Mouse (Mus musculus): ENCODE data around the gene Flrt1. TPM values are rescaled to one million over a fixed set of nuclear protein-coding genes. Genes with fewer than 3 reads are reported as not detected.
A peak's percentile ranks its signal among the peaks of the same experiment; 100 is the strongest.

Flrt1 gene
- polyA plus RNA-seq, 1 experiment from 2014 or later: 13.3 TPM

- ATAC-seq (ENCODE audit: low read depth): no peak
- WGBS: 66% methylated on average over 3 of the region's 3 CpGs
- Histone ChIP-seq H3K9me3 (ENCODE audit: control insufficient read depth, low read length) (no peaks in the 10 kb centered on the region), H3K4me3 (ENCODE audit: low read depth, low read length) (no peak overlapping the region), H3K36me3 (ENCODE audit: control insufficient read depth, insufficient read depth, low read length) (no peaks in the 10 kb centered on the region), H3K9ac (replicated peaks; ENCODE audit: low read depth, low read length) (no peak overlapping the region), H3K27ac (ENCODE audit: low read depth, low read length) (no peak overlapping the region), H3K4me2 (ENCODE audit: low read depth, low read length) (peak overlapping the region; percentile 46; the same call in 1 of the 2 replicates), H3K4me1 (ENCODE audit: control insufficient read depth, insufficient read depth, low read length) (peaks cover 50% of the 10 kb centered on the region), H3K27me3 (ENCODE audit: control insufficient read depth, insufficient read depth, low read length) (no peaks in the 10 kb centered on the region)
Observed at GRCm38 (mm10) chr19:7144458-7144857, 38.9 kb upstream of the Flrt1 start.

- under 1% methylated on average over 20 of the region's 20 CpGs for WGBS
- Histone ChIP-seq H3K4me2 (ENCODE audit: low read depth, low read length) (peak overlapping the region; percentile 46), H3K27ac (ENCODE audit: low read depth, low read length) (peak overlapping the region; percentile 31; the same call in 1 of the 2 replicates), H3K4me3 (ENCODE audit: low read depth, low read length) (peak overlapping the region; percentile 11; the same call in 1 of the 2 replicates), H3K27me3 (ENCODE audit: control insufficient read depth, insufficient read depth, low read length) (no peaks in the 10 kb centered on the region), H3K9me3 (ENCODE audit: control insufficient read depth, low read length) (no peaks in the 10 kb centered on the region), H3K9ac (replicated peaks; ENCODE audit: low read depth, low read length) (0 out of 2 replicates have a peak overlapping the region, but pooled peaks have one; percentile 43), H3K36me3 (ENCODE audit: control insufficient read depth, insufficient read depth, low read length) (no peaks in the 10 kb centered on the region), H3K4me1 (ENCODE audit: control insufficient read depth, insufficient read depth, low read length) (peaks cover 50% of the 10 kb centered on the region)
- ATAC-seq (ENCODE audit: low read depth): peak; percentile 41; the same call in 1 of the 2 replicates
Observed at GRCm38 (mm10) chr19:7143854-7144253, 38.3 kb upstream of the Flrt1 start.

GRCm38 (mm10) chr19:7142207-7142915 lies 36.8 kb upstream of the Flrt1 start:
- Histone ChIP-seq H3K9ac (replicated peaks; ENCODE audit: low read depth, low read length) (0 out of 2 replicates have a peak overlapping the region, but pooled peaks have one; percentile 13), H3K4me2 (ENCODE audit: low read depth, low read length) (no peak overlapping the region), H3K4me1 (ENCODE audit: control insufficient read depth, insufficient read depth, low read length) (peaks cover 56% of the 10 kb centered on the region), H3K27ac (ENCODE audit: low read depth, low read length) (no peak overlapping the region), H3K27me3 (ENCODE audit: control insufficient read depth, insufficient read depth, low read length) (no peaks in the 10 kb centered on the region), H3K9me3 (ENCODE audit: control insufficient read depth, low read length) (no peaks in the 10 kb centered on the region), H3K36me3 (ENCODE audit: control insufficient read depth, insufficient read depth, low read length) (no peaks in the 10 kb centered on the region), H3K4me3 (ENCODE audit: low read depth, low read length) (no peak overlapping the region)
- 38% methylated on average over 5 of the region's 5 CpGs for WGBS
- no peak for ATAC-seq (ENCODE audit: low read depth)

- Histone ChIP-seq H3K9me3 (ENCODE audit: control insufficient read depth, low read length) (no peaks in the 10 kb centered on the region), H3K27me3 (ENCODE audit: control insufficient read depth, insufficient read depth, low read length) (no peaks in the 10 kb centered on the region), H3K4me1 (ENCODE audit: control insufficient read depth, insufficient read depth, low read length) (peaks cover 65% of the 10 kb centered on the region), H3K36me3 (ENCODE audit: control insufficient read depth, insufficient read depth, low read length) (no peaks in the 10 kb centered on the region), H3K9ac (replicated peaks; ENCODE audit: low read depth, low read length) (peak overlapping the region; percentile 8; the same call in 1 of the 2 replicates), H3K27ac (ENCODE audit: low read depth, low read length) (no peak overlapping the region), H3K4me2 (ENCODE audit: low read depth, low read length) (no peak overlapping the region), H3K4me3 (ENCODE audit: low read depth, low read length) (no peak overlapping the region)
- WGBS: 22% methylated on average over 12 of the region's 12 CpGs
- no peak for ATAC-seq (ENCODE audit: low read depth)
Observed at GRCm38 (mm10) chr19:7140856-7141421, 35.4 kb upstream of the Flrt1 start.

GRCm38 (mm10) chr19:7140373-7140772 lies 34.8 kb upstream of the Flrt1 start:
- H3K9me3 ChIP-seq (ENCODE audit: control insufficient read depth, low read length): no peaks in the 10 kb centered on the region
- peak overlapping the region; percentile 46; the same call in 1 of the 2 replicates for H3K27ac ChIP-seq (ENCODE audit: low read depth, low read length)
- ATAC-seq (ENCODE audit: low read depth): no peak
- H3K4me2 ChIP-seq (ENCODE audit: low read depth, low read length): no peak overlapping the region
- no peak overlapping the region for H3K4me3 ChIP-seq (ENCODE audit: low read depth, low read length)
- no peaks in the 10 kb centered on the region for H3K27me3 ChIP-seq (ENCODE audit: control insufficient read depth, insufficient read depth, low read length)
- peaks cover 71% of the 10 kb centered on the region for H3K4me1 ChIP-seq (ENCODE audit: control insufficient read depth, insufficient read depth, low read length)
- 55% methylated on average over 6 of the region's 6 CpGs for WGBS
- 0 out of 2 replicates have a peak overlapping the region, but pooled peaks have one; percentile 25 for H3K9ac ChIP-seq (replicated peaks; ENCODE audit: low read depth, low read length)
- H3K36me3 ChIP-seq (ENCODE audit: control insufficient read depth, insufficient read depth, low read length): no peaks in the 10 kb centered on the region

- Histone ChIP-seq H3K9ac (replicated peaks; ENCODE audit: low read depth, low read length) (no peak overlapping the region), H3K4me1 (ENCODE audit: control insufficient read depth, insufficient read depth, low read length) (peaks cover 81% of the 10 kb centered on the region)
- WGBS: 53% methylated on average over 4 of the region's 4 CpGs
Observed at GRCm38 (mm10) chr19:7139321-7139720, 33.8 kb upstream of the Flrt1 start.

GRCm38 (mm10) chr19:7138327-7138726 lies 32.8 kb upstream of the Flrt1 start:
- peaks cover 82% of the 10 kb centered on the region for H3K4me1 ChIP-seq (ENCODE audit: control insufficient read depth, insufficient read depth, low read length)
- no peaks in the 10 kb centered on the region for H3K9me3 ChIP-seq (ENCODE audit: control insufficient read depth, low read length)
- ATAC-seq (ENCODE audit: low read depth): no peak
- H3K36me3 ChIP-seq (ENCODE audit: control insufficient read depth, insufficient read depth, low read length): no peaks in the 10 kb centered on the region
- 0 out of 2 replicates have a peak overlapping the region, but pooled peaks have one; percentile 28 for H3K27ac ChIP-seq (ENCODE audit: low read depth, low read length)
- WGBS: 10% methylated on average over 14 of the region's 14 CpGs
- H3K4me3 ChIP-seq (ENCODE audit: low read depth, low read length): no peak overlapping the region
- H3K4me2 ChIP-seq (ENCODE audit: low read depth, low read length): no peak overlapping the region
- H3K27me3 ChIP-seq (ENCODE audit: control insufficient read depth, insufficient read depth, low read length): no peaks in the 10 kb centered on the region
- 0 out of 2 replicates have a peak overlapping the region, but pooled peaks have one; percentile 11 for H3K9ac ChIP-seq (replicated peaks; ENCODE audit: low read depth, low read length)

More at GRCm38 (mm10) chr19:7139321-7139720, 33.8 kb upstream of the Flrt1 start:
- Histone ChIP-seq H3K4me3 (ENCODE audit: low read depth, low read length) (no peak overlapping the region), H3K27ac (ENCODE audit: low read depth, low read length) (no peak overlapping the region), H3K4me2 (ENCODE audit: low read depth, low read length) (no peak overlapping the region), H3K27me3 (ENCODE audit: control insufficient read depth, insufficient read depth, low read length) (no peaks in the 10 kb centered on the region), H3K9me3 (ENCODE audit: control insufficient read depth, low read length) (no peaks in the 10 kb centered on the region), H3K36me3 (ENCODE audit: control insufficient read depth, insufficient read depth, low read length) (no peaks in the 10 kb centered on the region)
- ATAC-seq (ENCODE audit: low read depth): no peak

- Histone ChIP-seq H3K36me3 (ENCODE audit: control insufficient read depth, insufficient read depth, low read length) (no peaks in the 10 kb centered on the region), H3K9ac (replicated peaks; ENCODE audit: low read depth, low read length) (peak overlapping the region; percentile 7; the same call in 1 of the 2 replicates), H3K27me3 (ENCODE audit: control insufficient read depth, insufficient read depth, low read length) (no peaks in the 10 kb centered on the region), H3K27ac (ENCODE audit: low read depth, low read length) (peak overlapping the region; percentile 36; the same call in 1 of the 2 replicates), H3K4me1 (ENCODE audit: control insufficient read depth, insufficient read depth, low read length) (peaks cover 77% of the 10 kb centered on the region), H3K4me3 (ENCODE audit: low read depth, low read length) (no peak overlapping the region), H3K9me3 (ENCODE audit: control insufficient read depth, low read length) (no peaks in the 10 kb centered on the region), H3K4me2 (ENCODE audit: low read depth, low read length) (no peak overlapping the region)
- 35% methylated on average over 14 of the region's 14 CpGs for WGBS
- no peak for ATAC-seq (ENCODE audit: low read depth)
Observed at GRCm38 (mm10) chr19:7136714-7137498, 31.4 kb upstream of the Flrt1 start.
